ENCODE assay signal across 19 mouse cellular contexts in genomic region chr5:4641041-4641440, GRCm38 (mm10).
DNase-seq lines count a peak whose midpoint lies in the region; ATAC-seq lines count a peak whose summit lies in the region.
"Had no signal": no experiment of that assay in that cellular context is flagged by ENCODE, and none has a peak within 500 bp of the region (broad histone marks: within the 10 kb centered on the region; RNA-seq: fewer than 3 reads in every experiment).

No protein-coding gene starts in this region.

- no peaks in the 10 kb centered on the region for H3K36me3 ChIP-seq in embryonic facial prominence, embryonic 14.5 days (ENCODE audit: control insufficient read depth, insufficient read depth, low read length)
- H3K36me3 ChIP-seq in embryonic facial prominence, embryonic 10.5 days (replicated peaks): no peaks in the 10 kb centered on the region
- no peaks in the 10 kb centered on the region for H3K36me3 ChIP-seq in forebrain, embryonic 12.5 days (replicated peaks)
- H3K36me3 ChIP-seq: embryonic facial prominence, embryonic 13.5 days had no signal

- no peaks in the 10 kb centered on the region for H3K27me3 ChIP-seq in embryonic facial prominence, embryonic 14.5 days (replicated peaks; ENCODE audit: control insufficient read depth, insufficient read depth, low read length)
- H3K27me3 ChIP-seq in embryonic facial prominence, embryonic 10.5 days (replicated peaks; ENCODE audit: low read depth, poor library complexity, severe bottlenecking): no peaks in the 10 kb centered on the region
- H3K27me3 ChIP-seq in forebrain, embryonic 12.5 days: no peaks in the 10 kb centered on the region
- H3K27me3 ChIP-seq: embryonic facial prominence, embryonic 13.5 days had no signal

- H3K4me3 ChIP-seq in embryonic facial prominence, embryonic 14.5 days (ENCODE audit: low read depth, low read length): no peak overlapping the region
- H3K4me3 ChIP-seq in embryonic facial prominence, embryonic 10.5 days: no peak overlapping the region
- no peak overlapping the region for H3K4me3 ChIP-seq in forebrain, embryonic 12.5 days (replicated peaks)
- H3K4me3 ChIP-seq: embryonic facial prominence, embryonic 13.5 days had no signal

- peak; percentile 19 for DNase-seq in embryonic facial prominence, embryonic 14.5 days (ENCODE audit: low spot score)
- DNase-seq in embryonic facial prominence, embryonic 10.5 days (ENCODE audit: low spot score): no peak
- DNase-seq in 3T3-L1 (ENCODE audit: low read depth, low spot score): peak; percentile 86
- peak; percentile 25 for DNase-seq in mesoderm, embryonic 11.5 days (ENCODE audit: low read depth, low spot score)
- DNase-seq in urinary bladder, postnatal 14 days (ENCODE audit: low spot score): no peak
- DNase-seq: adrenal gland, adult 8-10 months; adrenal gland, postnatal 14 days; adrenal gland, postnatal 36 days; cerebellum, adult 11-12 months; cerebellum, adult 2 months; cerebellum, adult 9-10 months; cerebellum, postnatal 10 days; cerebellum, postnatal 25 days had no signal

- H3K27ac ChIP-seq in embryonic facial prominence, embryonic 14.5 days (replicated peaks; ENCODE audit: low read depth, low read length): no peak overlapping the region
- H3K27ac ChIP-seq in embryonic facial prominence, embryonic 10.5 days (replicated peaks): no peak overlapping the region
- H3K27ac ChIP-seq in forebrain, embryonic 12.5 days: no peak overlapping the region
- H3K27ac ChIP-seq: embryonic facial prominence, embryonic 13.5 days had no signal

- no peaks in the 10 kb centered on the region for H3K4me1 ChIP-seq in embryonic facial prominence, embryonic 14.5 days (ENCODE audit: control insufficient read depth, insufficient read depth, low read length)
- no peaks in the 10 kb centered on the region for H3K4me1 ChIP-seq in embryonic facial prominence, embryonic 10.5 days
- no peaks in the 10 kb centered on the region for H3K4me1 ChIP-seq in forebrain, embryonic 12.5 days
- H3K4me1 ChIP-seq: embryonic facial prominence, embryonic 13.5 days had no signal

- 0 out of 2 replicates have a peak, but pooled peaks cover 7% of the 10 kb centered on the region for H3K9me3 ChIP-seq in embryonic facial prominence, embryonic 14.5 days (ENCODE audit: control insufficient read depth, low read length)
- no peaks in the 10 kb centered on the region for H3K9me3 ChIP-seq in embryonic facial prominence, embryonic 10.5 days
- no peaks in the 10 kb centered on the region for H3K9me3 ChIP-seq in forebrain, embryonic 12.5 days
- H3K9me3 ChIP-seq: embryonic facial prominence, embryonic 13.5 days had no signal

- no peak overlapping the region for H3K9ac ChIP-seq in embryonic facial prominence, embryonic 14.5 days (ENCODE audit: low read depth, low read length)
- H3K9ac ChIP-seq in forebrain, embryonic 12.5 days: no peak overlapping the region
- H3K9ac ChIP-seq: embryonic facial prominence, embryonic 13.5 days had no signal

- no peak overlapping the region for H3K4me2 ChIP-seq in embryonic facial prominence, embryonic 14.5 days (ENCODE audit: low read depth, low read length)
- H3K4me2 ChIP-seq in forebrain, embryonic 12.5 days: no peak overlapping the region
- H3K4me2 ChIP-seq: embryonic facial prominence, embryonic 13.5 days had no signal

- ATAC-seq in embryonic facial prominence, embryonic 14.5 days (ENCODE audit: low read depth): no peak
- no peak for ATAC-seq in forebrain, embryonic 12.5 days (ENCODE audit: low FRiP score)
- ATAC-seq: activated CD4-positive, CD25-positive, alpha-beta regulatory T cell, adult 4 months; forebrain, embryonic 14.5 days; forebrain, embryonic 16.5 days; Patski had no signal

Comparison
In these comparisons a context has a peak if more than half of its experiments do, and no peak if none do; other contexts are left out.
1. DNase-seq: peak in embryonic facial prominence, embryonic 14.5 days (single experiment), 3T3-L1 (single experiment) and mesoderm, embryonic 11.5 days (single experiment); none in embryonic facial prominence, embryonic 10.5 days (single experiment) and urinary bladder, postnatal 14 days (single experiment).